22 mouse cellular contexts compared by ENCODE assay signal in genomic region chr13:9120835-9121542, GRCm38 (mm10). TPM values are rescaled to one million over a fixed set of nuclear protein-coding genes. Genes with fewer than 3 reads are reported as not detected.
DNase-seq lines count a peak whose midpoint lies in the region; ATAC-seq and TF ChIP-seq lines count a peak whose summit lies in the region.
"Had no signal": no experiment of that assay in that cellular context is flagged by ENCODE, and none has a peak within 500 bp of the region (broad histone marks: within the 10 kb centered on the region; RNA-seq: fewer than 3 reads in every experiment).

No protein-coding gene starts in this region.

- no peaks in the 10 kb centered on the region for H3K9me3 ChIP-seq in liver, embryonic 16.5 days (replicated peaks; ENCODE audit: control insufficient read depth, low read length)
- H3K9me3 ChIP-seq: forebrain, embryonic 12.5 days; heart, embryonic 15.5 days; limb, embryonic 13.5 days; lung, embryonic 15.5 days had no signal

- peak; percentile 79 for ATAC-seq in liver, embryonic 16.5 days (ENCODE audit: low read depth)

- no peak for TF ChIP-seq POLR2A in liver, adult 2 months (IDR thresholded peaks at IDR 0.05; ENCODE audit: extremely low read depth, insufficient read depth, low read length)

- DNase-seq in heart, adult 11 months = peak; percentile 70
- DNase-seq in heart, adult 8-10 months (ENCODE audit: low spot score) = no peak
- DNase-seq in liver, adult 2 months (ENCODE audit: extremely low read depth, low read depth, low spot score) = no peak
- DNase-seq in spleen, postnatal 36 days (ENCODE audit: low spot score in 2 of 2) = no peak
- no peak for DNase-seq in heart, postnatal 14 days
- no peak for DNase-seq in right cerebral cortex, adult 18-20 months
- DNase-seq: adrenal gland, postnatal 25 days; cerebellum, adult 11 months; cerebellum, postnatal 10 days; gastrocnemius, postnatal 36 days; heart, postnatal 4 days; kidney, postnatal 25 days; layer of hippocampus, postnatal 36 days; thymus, postnatal 36 days had no signal

- H3K9ac ChIP-seq in liver, adult 2 months (ENCODE audit: low read depth, low read length) = no peak overlapping the region
- no peak overlapping the region for H3K9ac ChIP-seq in liver, embryonic 16.5 days (ENCODE audit: low read depth, low read length)
- H3K9ac ChIP-seq: forebrain, embryonic 12.5 days; heart, embryonic 15.5 days; hindbrain, embryonic 14.5 days; limb, embryonic 13.5 days; lung, embryonic 15.5 days had no signal

- 75% methylated on average over 10 of the region's 10 CpGs for WGBS in liver, adult 2 months
- WGBS in liver, embryonic 16.5 days (ENCODE audit: insufficient replicate concordance) = 40% methylated on average over 10 of the region's 10 CpGs

- intact Hi-C loops in heart, postnatal 14 days (cut with DNase I) = no loop called here

- H3K36me3 ChIP-seq in liver, adult 2 months (ENCODE audit: control insufficient read depth, insufficient read depth, low read length) = peaks cover 26% of the 10 kb centered on the region
- H3K36me3 ChIP-seq in liver, embryonic 16.5 days (ENCODE audit: control insufficient read depth, insufficient read depth) = peaks cover 28% of the 10 kb centered on the region

- H3K27ac ChIP-seq in liver, adult 2 months (replicated peaks; ENCODE audit: insufficient read depth, low read depth, low read length) = peak overlapping the region; percentile 31; the same call in 1 of the 2 replicates
- H3K27ac ChIP-seq in liver, embryonic 16.5 days (ENCODE audit: low read length) = no peak overlapping the region
- H3K27ac ChIP-seq: forebrain, embryonic 12.5 days; hindbrain, embryonic 14.5 days; limb, embryonic 13.5 days; lung, embryonic 15.5 days; macrophage had no signal

- no peaks in the 10 kb centered on the region for H3K27me3 ChIP-seq in liver, adult 2 months (ENCODE audit: control insufficient read depth, insufficient read depth, low read length)
- H3K27me3 ChIP-seq in liver, embryonic 16.5 days (ENCODE audit: control insufficient read depth, insufficient read depth, low read depth, low read length) = no peaks in the 10 kb centered on the region
- H3K27me3 ChIP-seq: forebrain, embryonic 12.5 days; heart, embryonic 15.5 days; limb, embryonic 13.5 days; lung, embryonic 15.5 days had no signal

- H3K4me1 ChIP-seq in liver, adult 2 months (ENCODE audit: control insufficient read depth, insufficient read depth, low read length) = peaks cover 23% of the 10 kb centered on the region
- H3K4me1 ChIP-seq in liver, embryonic 16.5 days (ENCODE audit: control insufficient read depth, low read depth, low read length) = peaks cover 19% of the 10 kb centered on the region
- H3K4me1 ChIP-seq: forebrain, embryonic 12.5 days; limb, embryonic 13.5 days; lung, embryonic 15.5 days had no signal

- TF ChIP-seq CTCF in liver, adult 2 months (IDR thresholded peaks at IDR 0.05; ENCODE audit: low read depth, low read length) = no peak

- no peak overlapping the region for H3K4me3 ChIP-seq in liver, adult 2 months (ENCODE audit: insufficient read depth, low read depth, low read length)
- no peak overlapping the region for H3K4me3 ChIP-seq in liver, embryonic 16.5 days (ENCODE audit: low read depth, low read length)
- H3K4me3 ChIP-seq: forebrain, embryonic 12.5 days; heart, embryonic 15.5 days; limb, embryonic 13.5 days; lung, embryonic 15.5 days had no signal

- peaks cover 34% of the 10 kb centered on the region for H3K79me2 ChIP-seq in liver, adult 2 months (ENCODE audit: control insufficient read depth, insufficient read depth, low read length)

- peak overlapping the region; percentile 10; the same call in 1 of the 2 replicates for H3K4me2 ChIP-seq in liver, embryonic 16.5 days (ENCODE audit: low read depth, low read length)
- H3K4me2 ChIP-seq: forebrain, embryonic 12.5 days; heart, embryonic 15.5 days; hindbrain, embryonic 14.5 days; limb, embryonic 13.5 days; lung, embryonic 15.5 days; midbrain, embryonic 11.5 days had no signal

RNA-seq across cellular contexts. Expression of gene Larp4b, which starts 27.3 kb away (rescaled TPM):
- 10 to 100 TPM; 61.4 to 87.8 (median 77.9) TPM for total RNA-seq in heart, adult 8-10 months (2022)
- 34.2 TPM in 2 replicates for total RNA-seq in liver, adult 2 months (2014; rRNA removed)
- polyA plus RNA-seq in liver, adult 2 months (2012; rRNA removed) = 18.1 and 20.4 TPM in 2 replicates
- polyA plus RNA-seq in liver, embryonic 16.5 days (2015; fragmentation: Nextera tagmentation; extraction: Ambion mirVana) = 24.1 and 24.4 TPM in 2 replicates
- total RNA-seq in heart, postnatal 14 days (2021) = 10 to 100 TPM; 69.9 to 78.9 TPM
